Mouse (Mus musculus): ENCODE data around the gene Ap4m1. TPM values are rescaled to one million over a fixed set of nuclear protein-coding genes. Genes with fewer than 3 reads are reported as not detected.
"Not testable (repeated sequence)": the region's sequence is repeated elsewhere in the genome, so short reads cannot be mapped to it uniquely, and the experiment has no call there.

The Ap4m1 gene
- polyA plus RNA-seq, 1 experiment from 2014 or later = 9.4 TPM

GRCm38 (mm10) chr5:138202086-138202485 is 30.3 kb downstream of the Ap4m1 start:
- no peaks in the 10 kb centered on the region for H3K4me1 ChIP-seq (ENCODE audit: control insufficient read depth in 2 of 2, insufficient read depth in 2 of 2, low read length in 2 of 2)
- H3K4me2 ChIP-seq (ENCODE audit: low read length) = no peak overlapping the region
- no peak overlapping the region for H3K9ac ChIP-seq (ENCODE audit: low read length)
- no peak for ATAC-seq (ENCODE audit: insufficient number of reproducible peaks, insufficient read depth, low FRiP score, low read depth)
- no peaks in the 10 kb centered on the region for H3K27me3 ChIP-seq (ENCODE audit: control insufficient read depth, insufficient read depth, low read length)
- peaks cover 14% of the 10 kb centered on the region for H3K9me3 ChIP-seq (ENCODE audit: control insufficient read depth, low read length)
- no peak overlapping the region for H3K4me3 ChIP-seq (ENCODE audit: control insufficient read depth in 1 of 2, insufficient read depth in 1 of 2, low read depth in 1 of 2, low read length in 2 of 2)
- H3K36me3 ChIP-seq (ENCODE audit: control insufficient read depth, insufficient read depth, low read length) = no peaks in the 10 kb centered on the region
- no peak overlapping the region for H3K27ac ChIP-seq (replicated peaks in 1 of 2; ENCODE audit: control insufficient read depth in 1 of 2, insufficient read depth in 1 of 2, low read depth in 2 of 2, low read length in 2 of 2)
- 82% methylated on average over 3 of the region's 3 CpGs for WGBS

- Histone ChIP-seq H3K9ac (ENCODE audit: low read length) (no peak overlapping the region), H3K27me3 (ENCODE audit: control insufficient read depth, insufficient read depth, low read length) (no peaks in the 10 kb centered on the region), H3K4me3 (ENCODE audit: control insufficient read depth in 1 of 2, insufficient read depth in 1 of 2, low read depth in 1 of 2, low read length in 2 of 2) (no peak overlapping the region), H3K4me1 (ENCODE audit: control insufficient read depth in 2 of 2, insufficient read depth in 2 of 2, low read length in 2 of 2) (no peaks in the 10 kb centered on the region), H3K4me2 (ENCODE audit: low read length) (no peak overlapping the region), H3K36me3 (ENCODE audit: control insufficient read depth, insufficient read depth, low read length) (no peaks in the 10 kb centered on the region), H3K9me3 (ENCODE audit: control insufficient read depth, low read length) (peaks cover 17% of the 10 kb centered on the region), H3K27ac (replicated peaks in 1 of 2; ENCODE audit: control insufficient read depth in 1 of 2, insufficient read depth in 1 of 2, low read depth in 2 of 2, low read length in 2 of 2) (no peak overlapping the region)
- WGBS = 82% methylated on average over 1 of the region's 1 CpGs
- no peak for ATAC-seq (ENCODE audit: insufficient number of reproducible peaks, insufficient read depth, low FRiP score, low read depth)
Observed at GRCm38 (mm10) chr5:138207253-138207652, 35.5 kb downstream of the Ap4m1 start.

GRCm38 (mm10) chr5:138207873-138208272 is 36.1 kb downstream of the Ap4m1 start:
- ATAC-seq (ENCODE audit: insufficient number of reproducible peaks, insufficient read depth, low FRiP score, low read depth) = no peak
- H3K4me1 ChIP-seq (ENCODE audit: control insufficient read depth in 2 of 2, insufficient read depth in 2 of 2, low read length in 2 of 2) = no peaks in the 10 kb centered on the region

GRCm38 (mm10) chr5:138216632-138217031 is 44.8 kb downstream of the Ap4m1 start:
- WGBS = 91% methylated on average over 13 of the region's 13 CpGs
- ATAC-seq (ENCODE audit: insufficient number of reproducible peaks, insufficient read depth, low FRiP score, low read depth) = not testable (repeated sequence)

More at GRCm38 (mm10) chr5:138207873-138208272, 36.1 kb downstream of the Ap4m1 start:
- Histone ChIP-seq H3K9ac (ENCODE audit: low read length) (no peak overlapping the region), H3K9me3 (ENCODE audit: control insufficient read depth, low read length) (peaks cover 17% of the 10 kb centered on the region), H3K27me3 (ENCODE audit: control insufficient read depth, insufficient read depth, low read length) (no peaks in the 10 kb centered on the region), H3K27ac (replicated peaks in 1 of 2; ENCODE audit: control insufficient read depth in 1 of 2, insufficient read depth in 1 of 2, low read depth in 2 of 2, low read length in 2 of 2) (no peak overlapping the region), H3K4me2 (ENCODE audit: low read length) (no peak overlapping the region), H3K36me3 (ENCODE audit: control insufficient read depth, insufficient read depth, low read length) (no peaks in the 10 kb centered on the region), H3K4me3 (ENCODE audit: control insufficient read depth in 1 of 2, insufficient read depth in 1 of 2, low read depth in 1 of 2, low read length in 2 of 2) (no peak overlapping the region)
- WGBS = 73% methylated on average over 4 of the region's 4 CpGs

GRCm38 (mm10) chr5:138219864-138220263 is 48.1 kb downstream of the Ap4m1 start:
- no peaks in the 10 kb centered on the region for H3K36me3 ChIP-seq (ENCODE audit: control insufficient read depth, insufficient read depth, low read length)
- ATAC-seq (ENCODE audit: insufficient number of reproducible peaks, insufficient read depth, low FRiP score, low read depth) = no peak
- H3K9ac ChIP-seq (ENCODE audit: low read length) = no peak overlapping the region
- WGBS = 71% methylated on average over 2 of the region's 2 CpGs
- no peaks in the 10 kb centered on the region for H3K4me1 ChIP-seq (ENCODE audit: control insufficient read depth in 2 of 2, insufficient read depth in 2 of 2, low read length in 2 of 2)
- H3K4me3 ChIP-seq (ENCODE audit: control insufficient read depth in 1 of 2, insufficient read depth in 1 of 2, low read depth in 1 of 2, low read length in 2 of 2) = no peak overlapping the region
- H3K4me2 ChIP-seq (ENCODE audit: low read length) = no peak overlapping the region
- no peaks in the 10 kb centered on the region for H3K27me3 ChIP-seq (ENCODE audit: control insufficient read depth, insufficient read depth, low read length)
- H3K9me3 ChIP-seq (ENCODE audit: control insufficient read depth, low read length) = peaks cover 5% of the 10 kb centered on the region; the same call in 1 of the 2 replicates
- no peak overlapping the region for H3K27ac ChIP-seq (replicated peaks in 1 of 2; ENCODE audit: control insufficient read depth in 1 of 2, insufficient read depth in 1 of 2, low read depth in 2 of 2, low read length in 2 of 2)

More at GRCm38 (mm10) chr5:138216632-138217031, 44.8 kb downstream of the Ap4m1 start:
- not testable (repeated sequence) for H3K27ac ChIP-seq (replicated peaks in 1 of 2; ENCODE audit: control insufficient read depth in 1 of 2, insufficient read depth in 1 of 2, low read depth in 2 of 2, low read length in 2 of 2); H3K4me3 ChIP-seq (ENCODE audit: control insufficient read depth in 1 of 2, insufficient read depth in 1 of 2, low read depth in 1 of 2, low read length in 2 of 2); H3K9me3 ChIP-seq (ENCODE audit: control insufficient read depth, low read length); H3K36me3 ChIP-seq (ENCODE audit: control insufficient read depth, insufficient read depth, low read length); H3K4me2 ChIP-seq (ENCODE audit: low read length); H3K9ac ChIP-seq (ENCODE audit: low read length); H3K27me3 ChIP-seq (ENCODE audit: control insufficient read depth, insufficient read depth, low read length); H3K4me1 ChIP-seq (ENCODE audit: control insufficient read depth in 2 of 2, insufficient read depth in 2 of 2, low read length in 2 of 2)

- 22% methylated on average over 4 of the region's 4 CpGs for WGBS
Observed at GRCm38 (mm10) chr5:138222111-138222510, 50.3 kb downstream of the Ap4m1 start.

GRCm38 (mm10) chr5:138223287-138223686 is 51.5 kb downstream of the Ap4m1 start:
- Histone ChIP-seq H3K4me2 (ENCODE audit: low read length) (no peak overlapping the region), H3K9ac (ENCODE audit: low read length) (no peak overlapping the region), H3K4me1 (ENCODE audit: control insufficient read depth in 2 of 2, insufficient read depth in 2 of 2, low read length in 2 of 2) (no peaks in the 10 kb centered on the region), H3K27ac (replicated peaks in 1 of 2; ENCODE audit: control insufficient read depth in 1 of 2, insufficient read depth in 1 of 2, low read depth in 2 of 2, low read length in 2 of 2) (no peak overlapping the region), H3K9me3 (ENCODE audit: control insufficient read depth, low read length) (no peaks in the 10 kb centered on the region), H3K4me3 (ENCODE audit: control insufficient read depth in 1 of 2, insufficient read depth in 1 of 2, low read depth in 1 of 2, low read length in 2 of 2) (no peak overlapping the region), H3K36me3 (ENCODE audit: control insufficient read depth, insufficient read depth, low read length) (no peaks in the 10 kb centered on the region), H3K27me3 (ENCODE audit: control insufficient read depth, insufficient read depth, low read length) (no peaks in the 10 kb centered on the region)
- 41% methylated on average over 3 of the region's 3 CpGs for WGBS
- ATAC-seq (ENCODE audit: insufficient number of reproducible peaks, insufficient read depth, low FRiP score, low read depth) = no peak

More at GRCm38 (mm10) chr5:138222111-138222510, 50.3 kb downstream of the Ap4m1 start:
- Histone ChIP-seq H3K4me3 (ENCODE audit: control insufficient read depth in 1 of 2, insufficient read depth in 1 of 2, low read depth in 1 of 2, low read length in 2 of 2) (no peak overlapping the region), H3K27me3 (ENCODE audit: control insufficient read depth, insufficient read depth, low read length) (no peaks in the 10 kb centered on the region), H3K27ac (replicated peaks in 1 of 2; ENCODE audit: control insufficient read depth in 1 of 2, insufficient read depth in 1 of 2, low read depth in 2 of 2, low read length in 2 of 2) (no peak overlapping the region), H3K4me1 (ENCODE audit: control insufficient read depth in 2 of 2, insufficient read depth in 2 of 2, low read length in 2 of 2) (no peaks in the 10 kb centered on the region), H3K9ac (ENCODE audit: low read length) (no peak overlapping the region), H3K4me2 (ENCODE audit: low read length) (no peak overlapping the region), H3K36me3 (ENCODE audit: control insufficient read depth, insufficient read depth, low read length) (no peaks in the 10 kb centered on the region), H3K9me3 (ENCODE audit: control insufficient read depth, low read length) (no peaks in the 10 kb centered on the region)
- no peak for ATAC-seq (ENCODE audit: insufficient number of reproducible peaks, insufficient read depth, low FRiP score, low read depth)

- H3K4me2 ChIP-seq (ENCODE audit: low read length) = no peak within 1 kb of the TSS
- H3K27ac ChIP-seq (replicated peaks in 1 of 2; ENCODE audit: control insufficient read depth in 1 of 2, insufficient read depth in 1 of 2, low read depth in 2 of 2, low read length in 2 of 2) = no peak within 1 kb of the TSS
- H3K9me3 ChIP-seq (ENCODE audit: control insufficient read depth, low read length) = no peaks in the 10 kb centered on the region
- H3K9ac ChIP-seq (ENCODE audit: low read length) = no peak within 1 kb of the TSS
- no peaks in the 10 kb centered on the region for H3K27me3 ChIP-seq (ENCODE audit: control insufficient read depth, insufficient read depth, low read length)
- ATAC-seq (ENCODE audit: insufficient number of reproducible peaks, insufficient read depth, low FRiP score, low read depth) = no peak
- WGBS = 51% methylated on average over 2 of the region's 2 CpGs
- H3K4me3 ChIP-seq (ENCODE audit: control insufficient read depth in 1 of 2, insufficient read depth in 1 of 2, low read depth in 1 of 2, low read length in 2 of 2) = no peak within 1 kb of the TSS
- H3K4me1 ChIP-seq (ENCODE audit: control insufficient read depth in 2 of 2, insufficient read depth in 2 of 2, low read length in 2 of 2) = no peaks in the 10 kb centered on the region
- H3K36me3 ChIP-seq (ENCODE audit: control insufficient read depth, insufficient read depth, low read length) = no peaks in the 10 kb centered on the region
Observed at GRCm38 (mm10) chr5:138225700-138226099, 53.9 kb downstream of the Ap4m1 start, which contains the start of gene Nxpe5. Gene Nxpe5 (plus strand): TSS chr5:138225898.
